Mouse (Mus musculus): ENCODE data around the gene Vmn1r59. TPM values are rescaled to one million over a fixed set of nuclear protein-coding genes. Genes with fewer than 3 reads are reported as not detected.
"Not testable (repeated sequence)": the region's sequence is repeated elsewhere in the genome, so short reads cannot be mapped to it uniquely, and the experiment has no call there.

The Vmn1r59 gene
- not detected in 2 replicates for total RNA-seq (2017)

- ATAC-seq (replicated peaks in 1 of 2; ENCODE audit: insufficient read depth in 1 of 2, low FRiP score in 2 of 2, low TSS enrichment in 1 of 2, low read depth in 1 of 2, poor library complexity in 2 of 2, severe bottlenecking in 2 of 2): no peak
These were observed at the start of gene Vmn1r59 for GRCm38 (mm10) chr7:5456674-5457073. Gene Vmn1r59, minus strand, starts transcription at chr7:5456774.

GRCm38 (mm10) chr7:5493856-5494255 lies 37.3 kb upstream of the Vmn1r59 start, which contains the start of gene Vmn2r28:
Gene Vmn2r28, minus strand, starts transcription at chr7:5493956.
- ATAC-seq (replicated peaks in 1 of 2; ENCODE audit: insufficient read depth in 1 of 2, low FRiP score in 2 of 2, low TSS enrichment in 1 of 2, low read depth in 1 of 2, poor library complexity in 2 of 2, severe bottlenecking in 2 of 2): not testable (repeated sequence)

- ATAC-seq (replicated peaks in 1 of 2; ENCODE audit: insufficient read depth in 1 of 2, low FRiP score in 2 of 2, low TSS enrichment in 1 of 2, low read depth in 1 of 2, poor library complexity in 2 of 2, severe bottlenecking in 2 of 2): not testable (repeated sequence)
These were observed 2.6 kb downstream of the Vmn1r59 start for GRCm38 (mm10) chr7:5454011-5454410.

- no peak for ATAC-seq (replicated peaks in 1 of 2; ENCODE audit: insufficient read depth in 1 of 2, low FRiP score in 2 of 2, low TSS enrichment in 1 of 2, low read depth in 1 of 2, poor library complexity in 2 of 2, severe bottlenecking in 2 of 2)
These were observed 7.9 kb downstream of the Vmn1r59 start for GRCm38 (mm10) chr7:5448627-5449026.

GRCm38 (mm10) chr7:5413296-5413695 lies 43.3 kb downstream of the Vmn1r59 start, which contains the start of gene Vmn1r58:
Gene Vmn1r58, minus strand, starts transcription at chr7:5413396.
- not testable (repeated sequence) for ATAC-seq (replicated peaks in 1 of 2; ENCODE audit: insufficient read depth in 1 of 2, low FRiP score in 2 of 2, low TSS enrichment in 1 of 2, low read depth in 1 of 2, poor library complexity in 2 of 2, severe bottlenecking in 2 of 2)

GRCm38 (mm10) chr7:5406201-5406600 lies 50.4 kb downstream of the Vmn1r59 start:
- no peak for ATAC-seq (replicated peaks in 1 of 2; ENCODE audit: insufficient read depth in 1 of 2, low FRiP score in 2 of 2, low TSS enrichment in 1 of 2, low read depth in 1 of 2, poor library complexity in 2 of 2, severe bottlenecking in 2 of 2)

Other genes with a start within 250 kb of the Vmn1r59 start
- gene Vmn1r57, start 238.3 kb downstream of the Vmn1r59 start, total RNA-seq (2017): not detected in 2 replicates
- not detected in 2 replicates for gene Gm5065, start 106.2 kb downstream of the Vmn1r59 start, total RNA-seq (2017)
- not detected in 2 replicates for gene Nlrp2, start 105.7 kb downstream of the Vmn1r59 start, total RNA-seq (2017)
- not detected in 2 replicates for gene Vmn1r58, start 43.4 kb downstream of the Vmn1r59 start, total RNA-seq (2017)
- not detected in 2 replicates for gene Vmn2r28, start 37.2 kb upstream of the Vmn1r59 start, total RNA-seq (2017)
- gene Vmn1r60, start 90.5 kb upstream of the Vmn1r59 start, total RNA-seq (2017): not detected in 2 replicates
- gene Vmn1r61, start 156.5 kb upstream of the Vmn1r59 start, total RNA-seq (2017): not detected in 2 replicates
- gene Vmn1r62, start 216.9 kb upstream of the Vmn1r59 start, total RNA-seq (2017): not detected in 2 replicates